Mouse (Mus musculus) G1E-ER4 (cell line): ENCODE measurements around the gene Mt1. TPM values are rescaled to one million over a fixed set of nuclear protein-coding genes. Genes with fewer than 3 reads are reported as not detected.

ENCODE experiments used
- GATA1 ChIP-seq: IDR thresholded peaks from one replicate; pipeline ENCODE4 v1.8.0; 2012; ENCODE audit warnings: low read length, inconsistent platforms
- polyA plus RNA-seq: library from polyadenylated mRNA; stranded (reverse); fragments of >175 nt; gene quantifications from 2 replicates; pipeline ENCODE4 v1.2.3, GENCODE M21; 2012

Mt1 gene
- polyA plus RNA-seq: 1,577 and 3,394 TPM in 2 replicates

- TF ChIP-seq GATA1: peak; percentile 57
Measured at GRCm38 (mm10) chr8:94178857-94179712, at the start of gene Mt1. TSS of gene Mt1 (plus strand) at chr8:94179082.

GRCm38 (mm10) chr8:94129133-94129789 is 49.6 kb upstream of the Mt1 start:
- TF ChIP-seq GATA1: no peak

GRCm38 (mm10) chr8:94130126-94130525 is 48.8 kb upstream of the Mt1 start:
- TF ChIP-seq GATA1: no peak

- no peak for TF ChIP-seq GATA1
Measured at GRCm38 (mm10) chr8:94132096-94132495, 46.8 kb upstream of the Mt1 start.

GRCm38 (mm10) chr8:94135556-94135955 is 43.3 kb upstream of the Mt1 start:
- TF ChIP-seq GATA1: no peak

- no peak for TF ChIP-seq GATA1
Measured at GRCm38 (mm10) chr8:94136192-94136591, 42.7 kb upstream of the Mt1 start.

GRCm38 (mm10) chr8:94136933-94137332 is 41.9 kb upstream of the Mt1 start, which contains the start of gene Mt4:
TSS of gene Mt4 (plus strand) at chr8:94137197.
- TF ChIP-seq GATA1: no peak

- TF ChIP-seq GATA1: no peak
Measured at GRCm38 (mm10) chr8:94140266-94140795, 38.6 kb upstream of the Mt1 start.

GRCm38 (mm10) chr8:94148236-94148635 is 30.6 kb upstream of the Mt1 start:
- no peak for TF ChIP-seq GATA1

- no peak for TF ChIP-seq GATA1
Measured at GRCm38 (mm10) chr8:94150925-94151324, 28.0 kb upstream of the Mt1 start.

- no peak for TF ChIP-seq GATA1
Measured at GRCm38 (mm10) chr8:94152513-94153300, 26.2 kb upstream of the Mt1 start, which contains the start of gene Mt3. TSS of gene Mt3 (plus strand) at chr8:94152607.

- TF ChIP-seq GATA1: no peak
Measured at GRCm38 (mm10) chr8:94153451-94153850, 25.4 kb upstream of the Mt1 start.

- no peak for TF ChIP-seq GATA1
Measured at GRCm38 (mm10) chr8:94154537-94154936, 24.3 kb upstream of the Mt1 start.

GRCm38 (mm10) chr8:94156092-94156491 is 22.8 kb upstream of the Mt1 start:
- TF ChIP-seq GATA1: no peak

- TF ChIP-seq GATA1: no peak
Measured at GRCm38 (mm10) chr8:94167244-94167643, 11.6 kb upstream of the Mt1 start.
